Mouse (Mus musculus) adrenal gland, adult 2 months (tissue): ENCODE measurements around the gene AF067061. TPM values are rescaled to one million over a fixed set of nuclear protein-coding genes. Genes with fewer than 3 reads are reported as not detected.
"Not testable (repeated sequence)": the region's sequence is repeated elsewhere in the genome, so short reads cannot be mapped to it uniquely, and the experiment has no call there.

Source experiments
- DNase-seq: peaks from one replicate; pipeline ENCODE4 v3.0.0; 2021
- long read RNA-seq: library from polyadenylated mRNA; stranded (forward); transcript quantifications from one replicate; pipeline ENCODE4 v2.0.0, GENCODE M21; 2021
- polyA plus RNA-seq: library from polyadenylated mRNA; depleted of rRNA; stranded (reverse); fragments of >200 nt; gene quantifications from 2 replicates; pipeline ENCODE4 v1.2.3, GENCODE M21; 2012; rRNA removed
- total RNA-seq, 2 experiments: library from RNA; stranded (reverse); gene quantifications; 2 replicates each; pipeline ENCODE4 v1.2.3; 2021

Gene AF067061
- not detected for total RNA-seq
- not detected in 2 replicates for polyA plus RNA-seq
- long read RNA-seq, result 0 reads

GRCm38 (mm10) chr13:120262870-120263269, at the start of gene AF067061:
AF067061 (plus strand) TSS chr13:120263114.
- not testable (repeated sequence) for DNase-seq

GRCm38 (mm10) chr13:120215847-120216246, 47.1 kb upstream of the AF067061 start, which contains the start of gene Gm21762:
Gm21762 (minus strand) TSS chr13:120215947.
- not testable (repeated sequence) for DNase-seq

GRCm38 (mm10) chr13:120220922-120221321, 42.0 kb upstream of the AF067061 start:
- not testable (repeated sequence) for DNase-seq

- DNase-seq, result not testable (repeated sequence)
Observed at GRCm38 (mm10) chr13:120223012-120223659, 39.8 kb upstream of the AF067061 start.

- DNase-seq, result not testable (repeated sequence)
Observed at GRCm38 (mm10) chr13:120231798-120232197, 31.1 kb upstream of the AF067061 start.

- not testable (repeated sequence) for DNase-seq
Observed at GRCm38 (mm10) chr13:120232447-120233049, 30.4 kb upstream of the AF067061 start.

GRCm38 (mm10) chr13:120238811-120239210, 24.1 kb upstream of the AF067061 start, which contains the start of gene Gm21731:
Gm21731 (plus strand) TSS chr13:120239111.
- not testable (repeated sequence) for DNase-seq

- DNase-seq, result not testable (repeated sequence)
Observed at GRCm38 (mm10) chr13:120251208-120251924, 11.5 kb upstream of the AF067061 start.

GRCm38 (mm10) chr13:120258817-120259658, 3.9 kb upstream of the AF067061 start:
- not testable (repeated sequence) for DNase-seq

GRCm38 (mm10) chr13:120259718-120260117, 3.2 kb upstream of the AF067061 start:
- not testable (repeated sequence) for DNase-seq

GRCm38 (mm10) chr13:120277837-120278236, 14.9 kb downstream of the AF067061 start:
- DNase-seq, result not testable (repeated sequence)

- no peak for DNase-seq
Observed at GRCm38 (mm10) chr13:120278784-120279183, 15.9 kb downstream of the AF067061 start.

GRCm38 (mm10) chr13:120299324-120299894, 36.5 kb downstream of the AF067061 start:
- DNase-seq, result no peak

- peak; percentile 7 for DNase-seq
Observed at GRCm38 (mm10) chr13:120299991-120300442, 37.1 kb downstream of the AF067061 start, which contains the start of gene BC147527. BC147527 (plus strand) TSS chr13:120300392.

GRCm38 (mm10) chr13:120300853-120301252, 37.9 kb downstream of the AF067061 start:
- DNase-seq, result no peak

GRCm38 (mm10) chr13:120310749-120311148, 47.8 kb downstream of the AF067061 start:
- no peak for DNase-seq

GRCm38 (mm10) chr13:120313584-120313983, 50.7 kb downstream of the AF067061 start:
- DNase-seq, result no peak
